Mouse (Mus musculus) lung, postnatal 0 days (tissue): ENCODE measurements around the gene Dtx1. TPM values are rescaled to one million over a fixed set of nuclear protein-coding genes. Genes with fewer than 3 reads are reported as not detected.

Source experiments
- ATAC-seq: fragments of 200-750 bp; cut with Nextera tagmentation; 2 replicates; pipeline ENCODE4 v1.8.0; 2017; ENCODE audit warnings: moderate library complexity
- DNase-seq: peaks from one replicate; pipeline ENCODE4 v3.0.0-alpha.2; 2016; ENCODE audit warnings: low spot score
- H3K27ac ChIP-seq: fragments of 300-500 bp; sonication (generic); 2 replicates; pipeline ENCODE4 v1.5.1; 2014; ENCODE audit warnings: antibody characterized with exemption, mild to moderate bottlenecking, low read length, mixed read lengths
- H3K27me3 ChIP-seq: fragments of 300-500 bp; sonication (generic); replicated peaks from 2 replicates; pipeline ENCODE4 v1.6.1; 2014; ENCODE audit warnings: low read length, mixed read lengths; ENCODE audit not compliant: insufficient read depth
- H3K36me3 ChIP-seq: fragments of 300-500 bp; sonication (generic); 2 replicates; pipeline ENCODE4 v1.6.1; 2014; ENCODE audit warnings: low read length, mixed read lengths; ENCODE audit not compliant: insufficient read depth
- H3K4me1 ChIP-seq: fragments of 300-500 bp; sonication (generic); 2 replicates; pipeline ENCODE4 v1.6.1; 2014; ENCODE audit warnings: antibody characterized with exemption, low read depth, low read length, mixed read lengths; ENCODE audit not compliant: insufficient read depth
- H3K4me2 ChIP-seq: fragments of 300-500 bp; sonication (generic); replicated peaks from 2 replicates; pipeline ENCODE4 v1.6.1; 2014; ENCODE audit warnings: low read depth, mild to moderate bottlenecking, low read length, moderate library complexity, mixed read lengths
- H3K4me3 ChIP-seq: fragments of 300-500 bp; sonication (generic); 2 replicates; pipeline ENCODE4 v1.5.1; 2014; ENCODE audit warnings: low read depth, low read length
- H3K9ac ChIP-seq: fragments of 300-500 bp; sonication (generic); replicated peaks from 2 replicates; pipeline ENCODE4 v1.6.1; 2014; ENCODE audit warnings: low read depth, mild to moderate bottlenecking
- H3K9me3 ChIP-seq: fragments of 300-500 bp; sonication (generic); 2 replicates; pipeline ENCODE4 v1.6.1; 2016; ENCODE audit warnings: low read length, mixed read lengths
- CTCF ChIP-seq: IDR thresholded peaks from 2 replicates; pipeline ENCODE4 v1.5.1; 2016; ENCODE audit warnings: antibody characterized with exemption, mild to moderate bottlenecking
- EP300 ChIP-seq: IDR thresholded peaks from 2 replicates; pipeline ENCODE4 v1.6.1; 2016; ENCODE audit warnings: antibody characterized with exemption, mild to moderate bottlenecking, control low read depth
- WGBS: fragments of 180-500 bp; shearing (Covaris S2); extraction: QIAGEN DNeasy Blood & Tissue Kit; methylation state at CpG from one replicate; pipeline ENCODE4 v1.1.7; 2014; 5-methylcytosine and 5-hydroxymethylcytosine counted together
- polyA plus RNA-seq: library from polyadenylated mRNA; unstranded; fragments of >200 nt; fragmentation: Nextera tagmentation; extraction: Ambion mirVana; gene quantifications from 2 replicates; pipeline ENCODE4 v1.2.1, GENCODE M21; 2015

The Dtx1 gene
- polyA plus RNA-seq, 1 experiment from 2014 or later: 0.48 TPM

DNA sequence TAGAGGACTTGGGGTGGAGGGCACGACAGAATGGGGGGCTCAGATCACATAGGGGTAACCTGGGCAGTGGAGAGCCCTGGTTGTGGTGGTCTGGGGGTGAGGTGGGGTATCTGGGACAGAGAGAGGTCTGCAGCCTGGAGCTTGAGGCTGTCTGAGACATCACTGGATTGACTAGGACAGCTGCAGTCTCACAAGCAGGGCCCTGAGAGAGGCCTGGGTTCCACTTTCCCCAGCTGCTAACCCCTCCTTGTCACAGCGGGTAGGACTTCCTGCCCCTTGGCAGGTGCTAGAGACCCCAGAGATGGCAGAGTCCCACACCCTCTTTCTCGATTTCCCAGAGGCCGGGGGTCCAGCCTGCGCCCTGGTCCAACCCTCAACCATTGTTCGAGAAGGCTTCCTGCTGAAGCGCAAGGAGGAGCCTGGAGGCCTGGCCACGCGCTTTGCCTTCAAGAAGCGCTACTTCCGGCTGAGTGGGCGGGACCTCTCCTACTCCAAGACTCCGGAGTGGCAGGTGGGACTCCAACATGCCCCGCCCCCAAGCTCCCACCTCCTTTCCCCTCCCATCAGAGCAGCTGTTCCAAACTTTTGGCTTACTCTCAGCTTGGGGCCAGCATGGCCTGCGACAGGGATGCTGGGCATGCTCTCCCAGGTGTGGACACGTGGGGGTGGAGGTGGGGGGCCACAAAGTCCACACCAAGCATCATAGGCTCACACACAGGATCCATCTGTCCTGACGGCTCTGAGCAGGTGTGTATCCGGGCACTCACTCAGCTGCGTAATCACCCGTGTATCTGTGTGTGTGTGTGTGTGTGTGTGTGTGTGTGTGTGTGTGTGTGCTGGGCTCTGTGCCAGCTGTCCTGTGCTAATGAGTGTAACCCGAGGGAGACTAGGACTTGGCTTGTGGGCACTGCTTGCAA lies 37.2 kb downstream of the Dtx1 start:
- Histone ChIP-seq H3K9me3 (no peaks in the 10 kb centered on the region), H3K4me3 (no peak overlapping the region), H3K9ac (no peak overlapping the region), H3K27ac (no peak overlapping the region), H3K4me2 (no peak overlapping the region), H3K36me3 (no peaks in the 10 kb centered on the region), H3K4me1 (no peaks in the 10 kb centered on the region), H3K27me3 (no peaks in the 10 kb centered on the region)
- TF ChIP-seq CTCF: no peak
- no peak for TF ChIP-seq EP300
- DNase-seq (peak; percentile 37), ATAC-seq (peak; percentile 19; the same call in 1 of the 2 replicates)
- WGBS: 20% methylated on average over 21 of the region's 21 CpGs

DNA sequence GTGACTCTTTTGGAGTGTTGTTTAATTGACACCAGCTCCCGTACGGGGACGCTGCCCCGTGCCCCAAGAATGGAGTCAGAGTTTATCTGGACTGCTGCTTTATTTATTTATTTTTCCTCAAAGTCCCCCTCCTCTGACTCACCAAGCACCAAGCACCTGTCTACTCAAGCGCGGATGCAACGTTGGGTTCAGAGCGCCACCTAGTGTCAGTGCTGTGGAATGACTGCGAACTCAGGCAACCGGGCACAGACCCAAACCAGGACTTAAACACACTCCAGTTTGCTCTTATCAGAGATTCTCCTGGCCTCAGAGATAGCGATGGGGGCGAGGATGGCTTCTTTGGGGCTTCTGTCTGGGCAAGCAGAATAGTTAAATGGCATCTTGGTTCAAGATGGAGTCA lies 38.1 kb downstream of the Dtx1 start:
- H3K9me3 ChIP-seq: no peaks in the 10 kb centered on the region
- 2% methylated on average over 12 of the region's 12 CpGs for WGBS
- DNase-seq: peak; percentile 65

DNA sequence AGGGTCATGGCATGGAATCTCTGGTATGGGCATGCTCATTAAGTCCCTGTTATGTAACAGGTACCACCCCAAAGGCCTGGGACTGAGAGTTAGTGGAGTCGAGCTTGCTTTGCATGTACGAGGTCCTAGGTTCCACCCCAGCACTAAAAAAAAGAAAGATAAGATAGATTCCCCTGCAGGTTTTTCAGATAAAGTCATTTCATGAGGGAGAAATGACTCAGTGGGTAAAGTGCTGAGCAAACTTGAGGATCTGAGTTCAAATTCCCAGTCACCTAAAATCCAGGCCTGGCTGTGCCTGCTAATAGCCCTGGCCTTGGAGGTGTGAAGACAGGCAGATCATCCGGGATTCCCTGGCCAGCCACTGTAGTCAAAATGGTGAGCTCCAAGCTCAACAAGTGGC lies 39.9 kb downstream of the Dtx1 start:
- 54% methylated on average over 3 of the region's 3 CpGs for WGBS
- no peak overlapping the region for H3K4me3 ChIP-seq
- TF ChIP-seq CTCF: no peak
- TF ChIP-seq EP300: no peak
- no peaks in the 10 kb centered on the region for H3K4me1 ChIP-seq
- no peak overlapping the region for H3K27ac ChIP-seq
- H3K4me2 ChIP-seq: no peak overlapping the region
- no peaks in the 10 kb centered on the region for H3K36me3 ChIP-seq
- H3K9ac ChIP-seq: no peak overlapping the region
- no peaks in the 10 kb centered on the region for H3K27me3 ChIP-seq
- no peak for DNase-seq
- no peak for ATAC-seq
- H3K9me3 ChIP-seq: no peaks in the 10 kb centered on the region

More for the DNA sequence above, 38.1 kb downstream of the Dtx1 start:
- TF ChIP-seq CTCF: peak; percentile 88
- no peak for TF ChIP-seq EP300
- Histone ChIP-seq H3K4me2 (no peak overlapping the region), H3K9ac (no peak overlapping the region), H3K4me1 (no peaks in the 10 kb centered on the region), H3K27me3 (no peaks in the 10 kb centered on the region), H3K36me3 (no peaks in the 10 kb centered on the region), H3K4me3 (no peak overlapping the region), H3K27ac (no peak overlapping the region)
- no peak for ATAC-seq

DNA sequence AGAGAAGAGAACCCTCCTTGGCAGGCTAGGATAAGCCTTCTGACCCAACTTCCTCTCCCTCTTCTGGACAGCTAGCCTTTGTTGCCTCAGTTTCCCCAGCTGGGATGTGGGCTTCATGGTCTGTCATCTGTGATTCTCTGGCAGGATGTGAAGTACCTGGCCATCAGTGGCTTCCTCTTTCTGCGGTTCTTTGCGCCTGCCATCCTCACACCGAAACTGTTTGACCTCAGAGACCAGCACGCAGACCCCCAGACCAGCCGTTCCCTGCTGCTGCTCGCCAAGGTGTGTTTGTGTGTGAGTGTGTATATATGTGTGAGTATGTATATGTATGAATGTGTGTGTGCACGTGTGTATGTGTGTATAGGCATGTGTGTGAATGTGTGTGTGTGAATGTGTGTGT lies 41.6 kb downstream of the Dtx1 start:
- TF ChIP-seq CTCF: no peak
- TF ChIP-seq EP300: no peak
- Histone ChIP-seq H3K9ac (no peak overlapping the region), H3K4me1 (no peaks in the 10 kb centered on the region), H3K27me3 (no peaks in the 10 kb centered on the region), H3K27ac (no peak overlapping the region), H3K4me3 (no peak overlapping the region), H3K4me2 (no peak overlapping the region), H3K9me3 (no peaks in the 10 kb centered on the region), H3K36me3 (no peaks in the 10 kb centered on the region)
- DNase-seq (no peak), ATAC-seq (no peak)
- 85% methylated on average over 7 of the region's 7 CpGs for WGBS

DNA sequence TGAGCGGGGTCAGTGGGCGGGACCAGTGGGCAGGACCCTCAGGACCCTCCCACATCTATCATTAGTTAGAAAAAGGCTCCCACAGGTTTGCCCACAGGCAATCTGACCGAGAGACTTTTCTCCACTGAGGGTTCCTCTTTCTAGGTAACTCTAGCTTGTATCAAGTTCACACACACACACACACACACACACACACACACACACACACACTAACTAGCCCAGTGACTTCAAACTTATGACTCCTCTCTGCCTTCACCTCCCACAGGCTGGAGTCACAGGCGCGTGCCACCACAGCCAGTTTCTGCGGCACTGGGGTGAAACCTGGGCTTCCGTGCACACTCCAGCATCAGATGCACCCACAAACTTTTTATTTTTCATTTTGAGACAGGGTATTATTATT lies 43.0 kb downstream of the Dtx1 start:
- H3K36me3 ChIP-seq: no peaks in the 10 kb centered on the region
- WGBS: 62% methylated on average over 7 of the region's 7 CpGs
- H3K9ac ChIP-seq: no peak overlapping the region
- H3K9me3 ChIP-seq: no peaks in the 10 kb centered on the region
- DNase-seq (no peak), ATAC-seq (no peak)
- no peaks in the 10 kb centered on the region for H3K27me3 ChIP-seq
- H3K4me2 ChIP-seq: no peak overlapping the region
- TF ChIP-seq EP300 (no peak), CTCF (no peak)
- no peaks in the 10 kb centered on the region for H3K4me1 ChIP-seq
- H3K27ac ChIP-seq: no peak overlapping the region
- H3K4me3 ChIP-seq: no peak overlapping the region

DNA sequence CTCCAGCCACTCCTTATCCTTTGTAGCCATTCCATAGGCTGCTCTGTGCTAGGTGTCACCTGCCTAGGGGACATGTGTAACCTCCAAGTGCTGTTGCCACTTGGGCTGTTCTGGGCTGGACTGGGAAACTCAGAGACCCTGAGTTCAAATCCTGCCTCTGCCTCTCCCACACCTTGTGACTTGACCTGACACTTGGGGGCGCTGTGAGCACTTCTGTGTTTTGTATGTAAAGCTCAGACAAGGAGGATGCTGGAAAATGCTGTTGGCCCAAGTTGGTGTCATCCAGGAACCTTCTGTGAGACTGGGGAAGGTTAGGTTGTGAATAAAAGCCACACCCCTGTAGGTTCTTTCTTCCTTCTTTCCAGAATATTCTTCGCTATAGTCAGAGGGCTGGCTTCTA lies 46.8 kb downstream of the Dtx1 start:
- Histone ChIP-seq H3K9me3 (no peaks in the 10 kb centered on the region), H3K9ac (no peak overlapping the region), H3K27ac (no peak overlapping the region), H3K27me3 (no peaks in the 10 kb centered on the region), H3K4me3 (no peak overlapping the region), H3K4me2 (no peak overlapping the region), H3K4me1 (no peaks in the 10 kb centered on the region), H3K36me3 (no peaks in the 10 kb centered on the region)
- 54% methylated on average over 2 of the region's 2 CpGs for WGBS
- DNase-seq (no peak), ATAC-seq (no peak)
- no peak for TF ChIP-seq EP300
- no peak for TF ChIP-seq CTCF
